Mouse (Mus musculus) lung, postnatal 0 days (tissue): ENCODE measurements around the gene Nab1.

Experiments
- CTCF ChIP-seq: IDR thresholded peaks from 2 replicates; pipeline ENCODE4 v1.5.1; 2016; ENCODE audit warnings: antibody characterized with exemption, mild to moderate bottlenecking
- EP300 ChIP-seq: IDR thresholded peaks from 2 replicates; pipeline ENCODE4 v1.6.1; 2016; ENCODE audit warnings: antibody characterized with exemption, mild to moderate bottlenecking, control low read depth

- TF ChIP-seq EP300 (no peak), CTCF (no peak)
These were observed 47.0 kb upstream of the Nab1 start for GRCm38 (mm10) chr1:52547451-52547850.
